Mouse (Mus musculus) mesoderm, embryonic 11.5 days (tissue): ENCODE data around the gene Prpf40a.
A peak's percentile ranks its signal among the peaks of the same experiment; 100 is the strongest.

Experiments
- DNase-seq: peaks from one replicate; pipeline ENCODE4 v3.0.0-alpha.2; 2012; ENCODE audit warnings: low read depth, low spot score

Gene Prpf40a

GRCm38 (mm10) chr2:53190684-53191511 is at the start of gene Prpf40a:
TSS of gene Prpf40a (minus strand) at chr2:53191284.
- peak; percentile 99 for DNase-seq

DNA sequence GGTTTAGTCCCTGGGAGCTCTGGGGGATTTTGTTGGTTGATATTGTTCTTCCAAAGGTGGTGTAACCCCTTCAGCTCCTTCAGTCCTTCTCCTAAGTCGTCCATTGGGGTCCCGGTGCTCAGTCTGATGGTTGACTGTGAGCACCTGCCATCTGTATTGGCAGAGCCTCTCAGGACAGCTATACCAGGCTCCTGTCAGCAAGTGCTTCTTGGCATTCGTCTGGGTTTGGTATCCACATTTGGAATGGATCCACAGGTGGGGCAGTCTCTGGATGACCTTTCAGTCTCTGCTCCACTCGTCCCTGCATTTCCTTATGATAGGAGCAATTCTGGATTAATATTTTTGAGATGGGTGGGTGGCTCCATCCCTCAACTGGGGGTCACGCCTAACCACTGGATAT is 31.2 kb upstream of the Prpf40a start:
- no peak for DNase-seq

DNA sequence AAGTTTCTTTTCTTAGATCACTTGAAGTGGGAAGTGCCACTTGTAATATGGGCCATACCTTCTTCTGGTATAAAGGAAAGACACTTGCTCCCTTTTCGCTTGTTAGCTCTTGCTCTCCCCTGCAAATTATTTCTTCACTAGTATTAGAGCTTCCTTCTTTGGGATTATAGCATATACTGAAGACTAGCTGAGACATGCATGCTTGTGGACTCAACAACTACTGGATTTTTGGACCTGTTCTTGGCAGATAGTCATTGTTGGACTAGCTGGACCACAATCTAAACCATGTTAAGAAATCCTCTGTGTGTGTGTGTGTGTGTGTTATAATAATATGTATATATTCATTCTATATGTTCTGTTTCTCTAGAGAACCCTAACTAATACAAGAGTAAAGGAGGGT is 22.4 kb upstream of the Prpf40a start:
- no peak for DNase-seq

- no peak for DNase-seq
These were observed 15.7 kb upstream of the Prpf40a start for GRCm38 (mm10) chr2:53206749-53207148.

GRCm38 (mm10) chr2:53204373-53205274 is 13.5 kb upstream of the Prpf40a start:
- DNase-seq, result no peak

DNA sequence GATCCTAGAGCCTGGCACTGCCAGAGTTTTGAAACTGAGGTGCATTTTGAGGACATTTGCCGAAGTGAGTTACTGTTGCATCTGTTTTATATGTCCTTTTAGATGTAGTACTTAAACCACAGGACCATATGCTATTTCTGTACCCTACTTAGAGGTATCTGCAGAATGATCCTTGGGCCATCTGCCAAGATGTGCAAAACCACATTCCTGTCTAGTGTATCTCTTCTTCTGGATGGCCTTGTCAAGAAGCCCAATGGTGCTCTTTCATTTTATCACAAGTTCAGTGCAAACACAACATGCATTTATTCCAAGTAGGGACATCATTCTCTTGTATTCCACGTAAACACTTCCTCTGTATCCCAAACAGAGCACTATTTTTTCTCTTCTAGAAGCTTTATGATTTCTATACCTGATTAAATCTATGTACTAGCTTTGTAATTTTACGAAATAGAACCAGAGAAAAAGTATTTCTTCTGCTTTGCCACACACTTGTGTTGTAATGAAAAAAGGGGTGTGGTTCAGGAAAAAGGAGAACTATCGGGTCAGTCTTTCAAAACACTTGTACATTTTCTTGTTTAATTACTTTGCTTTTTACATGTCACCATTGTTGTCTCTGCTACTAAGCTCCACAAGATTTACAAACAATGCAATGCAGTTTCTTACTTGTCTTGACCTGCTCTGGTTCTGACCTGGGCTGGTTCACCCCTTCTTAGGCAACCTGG is 9.2 kb upstream of the Prpf40a start:
- no peak for DNase-seq

- DNase-seq, result no peak
These were observed 8.1 kb upstream of the Prpf40a start for GRCm38 (mm10) chr2:53199203-53199602.

DNA sequence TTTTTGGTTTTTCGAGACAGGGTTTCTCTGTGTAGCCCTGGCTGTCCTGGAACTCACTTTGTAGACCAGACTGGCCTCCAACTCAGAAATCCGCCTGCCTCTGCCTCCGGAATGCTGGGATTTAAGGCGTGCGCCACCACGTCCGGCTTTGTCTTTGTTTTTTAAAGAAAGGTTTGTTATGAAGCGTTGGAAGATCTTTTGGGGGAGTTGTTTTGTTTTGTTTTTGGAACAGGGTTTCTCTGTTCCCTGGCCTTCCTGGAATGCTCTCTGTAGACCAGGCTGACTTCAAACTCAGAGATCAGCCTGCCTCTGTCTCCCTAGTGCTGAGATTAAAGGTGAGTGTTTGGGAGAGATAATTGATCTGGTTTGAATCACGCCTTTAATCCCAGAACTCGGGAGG is 5.3 kb upstream of the Prpf40a start:
- no peak for DNase-seq

GRCm38 (mm10) chr2:53192386-53192785 is 1.3 kb upstream of the Prpf40a start:
- DNase-seq, result peak; percentile 54

DNA sequence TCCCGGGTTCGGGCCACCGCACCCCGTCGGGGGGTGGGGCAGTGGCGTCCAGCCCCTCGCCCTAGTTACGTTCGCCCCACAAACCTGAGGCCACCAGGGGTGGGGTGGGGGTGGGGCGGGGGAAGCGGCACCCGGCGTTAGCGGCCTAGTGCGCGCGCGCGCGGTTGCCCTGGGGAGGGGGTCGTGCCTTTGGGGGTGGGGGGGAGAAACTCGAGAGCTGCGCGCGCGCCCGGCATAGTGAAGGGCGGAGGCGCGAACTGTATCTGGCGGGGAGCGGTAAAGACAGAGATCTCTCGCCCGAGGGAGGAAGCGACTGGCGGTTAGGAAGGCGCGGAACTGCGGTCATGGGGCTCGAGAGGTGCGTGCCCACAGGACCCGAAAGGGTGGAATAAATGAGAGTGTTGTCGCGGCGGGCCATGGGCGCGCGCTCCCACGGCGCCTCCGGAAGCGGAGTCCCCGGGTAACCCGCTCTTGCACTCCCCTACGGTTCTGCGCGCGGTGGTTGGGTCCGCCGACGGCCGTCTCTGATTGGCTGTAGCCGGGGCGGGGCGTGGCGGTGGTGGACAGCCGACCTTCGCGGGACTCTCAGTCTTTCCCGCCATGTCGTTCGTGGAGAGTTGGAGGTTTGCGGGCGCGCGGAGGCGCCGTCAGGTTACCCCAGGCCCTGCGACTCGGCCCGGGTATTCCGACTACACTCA is 588 bp upstream of the Prpf40a start, which contains the start of gene Arl6ip6:
TSS of gene Arl6ip6 (plus strand) at position 204 of the 698 bp plus-strand sequence.
- DNase-seq, result peak; percentile 95

- DNase-seq, result peak; percentile 22
These were observed 1.3 kb downstream of the Prpf40a start for GRCm38 (mm10) chr2:53189811-53190210.

GRCm38 (mm10) chr2:53179876-53180275 is 11.2 kb downstream of the Prpf40a start:
- no peak for DNase-seq

GRCm38 (mm10) chr2:53178966-53179365 is 12.1 kb downstream of the Prpf40a start:
- no peak for DNase-seq

DNA sequence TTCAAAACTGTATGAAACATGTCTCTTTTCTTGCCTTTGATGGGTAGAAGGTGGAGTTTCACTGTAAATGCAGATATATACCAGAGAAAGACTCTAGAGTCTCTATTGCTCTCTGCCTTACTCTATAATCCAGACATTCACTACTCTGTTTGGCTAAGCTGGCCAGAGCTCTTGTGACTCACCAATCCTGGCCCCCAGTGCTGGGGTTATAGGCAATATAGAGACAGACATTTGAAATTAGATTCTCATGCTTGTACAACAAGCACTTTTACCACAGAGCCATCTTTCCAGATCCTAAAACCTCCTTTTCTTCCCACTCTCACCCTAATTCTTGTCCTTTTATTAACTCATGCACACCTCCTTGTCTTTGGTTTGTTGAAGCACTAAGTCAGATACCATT is 17.1 kb downstream of the Prpf40a start:
- no peak for DNase-seq

DNA sequence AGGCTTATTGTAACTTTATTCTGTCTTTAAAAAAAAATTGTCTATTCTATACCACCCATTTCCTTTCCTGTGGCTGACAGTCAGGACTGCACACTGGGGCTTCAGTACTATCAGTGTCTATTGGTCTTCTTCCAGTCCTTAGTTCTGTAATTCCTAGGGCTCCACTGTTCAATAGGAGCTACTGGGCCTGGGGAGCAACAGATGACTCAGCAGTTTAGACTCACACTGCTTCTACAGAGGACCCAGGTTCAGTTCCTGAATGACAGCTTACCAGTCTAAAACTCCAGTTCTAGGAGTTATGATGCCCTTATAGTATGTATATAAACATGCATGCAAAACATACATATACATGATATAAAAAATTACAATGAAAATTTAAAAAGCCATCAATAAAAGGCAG is 44.2 kb downstream of the Prpf40a start:
- DNase-seq, result no peak

- DNase-seq, result no peak
These were observed 59.5 kb downstream of the Prpf40a start for GRCm38 (mm10) chr2:53131567-53131966.

DNA sequence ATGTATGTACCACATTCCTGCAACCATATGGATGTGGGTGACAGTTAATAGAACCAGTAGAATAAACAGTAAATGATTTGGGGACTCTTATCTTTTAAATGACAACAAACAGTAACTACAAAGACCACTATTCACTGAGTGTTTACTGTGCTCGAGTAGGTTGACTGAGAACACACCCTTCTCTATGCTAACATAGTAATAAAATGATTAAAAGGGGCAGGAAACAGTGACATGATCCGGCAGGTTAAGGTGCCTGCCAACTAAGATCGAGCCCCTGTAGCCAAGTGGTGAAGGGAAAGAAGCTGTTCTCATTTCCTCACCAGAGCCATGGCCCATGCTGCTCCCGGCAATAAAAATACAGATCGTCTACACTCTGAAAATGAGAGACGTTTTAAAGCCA is 62.0 kb downstream of the Prpf40a start:
- no peak for DNase-seq

DNA sequence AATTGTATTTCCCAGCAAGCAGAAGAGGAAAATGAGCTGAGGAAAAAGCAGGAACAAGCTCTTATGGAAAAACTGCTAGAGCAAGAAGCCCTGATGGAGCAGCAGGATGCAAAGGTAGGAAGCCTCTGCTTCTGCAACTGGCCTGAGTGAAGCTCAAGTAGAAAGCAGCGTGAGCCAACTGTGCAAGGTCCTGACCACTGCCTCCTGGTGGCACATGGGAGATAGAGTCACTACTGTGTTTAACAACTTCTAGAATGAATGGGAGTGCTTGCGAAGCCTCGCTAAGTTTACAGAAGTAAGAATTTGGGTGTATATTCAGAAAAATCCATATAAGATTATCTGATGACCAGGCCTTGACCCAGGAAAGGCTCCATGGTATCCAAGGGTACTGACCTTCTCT is 65.1 kb downstream of the Prpf40a start:
- no peak for DNase-seq

DNA sequence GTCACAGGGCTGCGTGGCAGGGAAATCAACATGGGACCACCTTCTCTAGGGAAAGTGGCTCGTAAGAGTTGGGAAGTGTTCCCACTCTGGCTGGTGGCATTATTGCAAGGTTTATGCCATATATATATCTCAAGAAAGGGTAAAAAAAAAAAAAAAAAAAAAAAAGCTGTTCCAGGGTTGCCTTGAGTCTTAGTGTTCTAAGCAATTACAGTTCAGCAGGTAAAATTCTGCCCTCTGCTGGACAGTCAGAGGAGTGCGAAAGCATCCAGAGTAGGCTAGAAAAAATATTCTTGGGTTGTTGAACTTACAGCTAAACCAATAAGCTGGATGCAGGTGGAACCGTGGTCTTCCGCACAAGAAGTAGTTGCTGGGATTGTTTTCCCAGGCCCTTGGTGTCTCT is 69.3 kb downstream of the Prpf40a start:
- peak; percentile 65 for DNase-seq

DNA sequence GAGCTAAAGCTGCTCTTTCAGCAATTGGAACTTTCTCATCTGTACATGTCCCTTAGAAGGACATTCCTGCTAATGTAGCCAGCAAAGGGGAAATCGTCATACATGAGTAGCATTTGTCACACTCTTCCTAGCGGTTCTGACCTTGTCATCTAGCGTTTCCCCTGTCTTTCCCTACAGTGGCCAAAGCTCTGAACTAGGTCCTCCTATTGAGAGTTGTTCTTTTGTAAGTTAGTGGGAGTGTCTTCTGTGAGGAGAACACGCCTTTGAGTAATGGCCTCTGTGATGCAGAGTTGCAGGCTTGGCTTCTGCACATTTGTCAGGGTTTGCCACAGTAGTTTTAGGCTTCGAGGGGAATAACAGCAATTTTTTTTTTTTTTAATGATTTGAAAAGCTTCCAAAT is 82.5 kb downstream of the Prpf40a start:
- no peak for DNase-seq

- DNase-seq, result no peak
These were observed 84.6 kb downstream of the Prpf40a start for GRCm38 (mm10) chr2:53106472-53106871.
